Mouse (Mus musculus): ENCODE results near the gene 1110051M20Rik. TPM values are rescaled to one million over a fixed set of nuclear protein-coding genes. Genes with fewer than 3 reads are reported as not detected.

The 1110051M20Rik gene
- polyA plus RNA-seq, 1 experiment = 45.5 TPM

GRCm38 (mm10) chr2:91236601-91237510, 207.6 kb downstream of the 1110051M20Rik start, which contains the start of gene Ddb2:
Gene Ddb2 (minus strand): TSS chr2:91236982.
- peak; percentile 73 for TF ChIP-seq POLR2A (IDR thresholded peaks at IDR 0.05; ENCODE audit: insufficient read length, low read depth)
- no peak for TF ChIP-seq TCF3 (IDR thresholded peaks at IDR 0.05; ENCODE audit: insufficient read length, low read depth)
- TF ChIP-seq TCF12 (IDR thresholded peaks at IDR 0.05; ENCODE audit: insufficient read depth, poor library complexity, severe bottlenecking) = no peak
- peak; percentile 69 for TF ChIP-seq POLR2AphosphoS2 (IDR thresholded peaks at IDR 0.05; ENCODE audit: insufficient read length, low read depth)
- TF ChIP-seq MYOD1 (IDR thresholded peaks at IDR 0.05; ENCODE audit: control insufficient read depth in 1 of 3, insufficient read length in 2 of 3, low read depth in 2 of 3) = no peak
- Histone ChIP-seq H3K27me3 (ENCODE audit: control insufficient read depth, insufficient read depth, insufficient read length) (no peaks in the 10 kb centered on the region), H3K79me2 (ENCODE audit: control insufficient read depth, insufficient read depth) (no peaks in the 10 kb centered on the region)

DNA sequence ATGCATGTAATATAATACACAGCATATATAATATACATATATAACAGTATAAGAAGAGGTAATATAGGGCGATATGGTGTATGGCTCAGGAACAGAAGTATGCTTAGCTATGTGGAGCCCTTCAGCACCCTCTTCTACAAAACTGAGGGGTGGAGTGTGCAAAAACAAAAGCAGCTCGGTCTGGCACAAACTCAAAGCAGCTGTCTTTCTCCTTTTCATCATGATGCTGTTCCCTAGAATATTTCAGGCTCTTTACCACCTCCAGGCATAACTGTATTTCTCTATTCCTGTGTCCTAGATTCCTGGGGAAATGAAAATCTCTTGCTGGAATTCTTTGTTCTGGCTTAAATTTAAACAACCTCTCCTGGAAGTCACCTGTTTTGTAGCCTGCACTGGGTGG, 214.8 kb downstream of the 1110051M20Rik start:
- H3K4me3 ChIP-seq = no peak overlapping the region
- H3K79me2 ChIP-seq (ENCODE audit: control insufficient read depth, insufficient read depth) = no peaks in the 10 kb centered on the region
- no peak overlapping the region for H3K4me2 ChIP-seq (ENCODE audit: low read depth)
- TF ChIP-seq TCF3 (IDR thresholded peaks at IDR 0.05; ENCODE audit: insufficient read length, low read depth) (no peak), MYOD1 (IDR thresholded peaks at IDR 0.05; ENCODE audit: control insufficient read depth in 1 of 3, insufficient read length in 2 of 3, low read depth in 2 of 3) (no peak), POLR2AphosphoS2 (IDR thresholded peaks at IDR 0.05; ENCODE audit: insufficient read length, low read depth) (no peak), SRF (IDR thresholded peaks at IDR 0.05; ENCODE audit: control insufficient read depth, insufficient read length, low read depth) (no peak), CEBPB (IDR thresholded peaks at IDR 0.05; ENCODE audit: insufficient read depth, poor library complexity, severe bottlenecking) (no peak), MYOG (IDR thresholded peaks at IDR 0.05; ENCODE audit: control insufficient read depth in 1 of 3, insufficient read depth in 1 of 3, insufficient read length in 2 of 3, low read depth in 2 of 3) (no peak), REST (IDR thresholded peaks at IDR 0.05; ENCODE audit: insufficient read depth, insufficient read length) (no peak), USF1 (IDR thresholded peaks at IDR 0.05; ENCODE audit: low read depth) (no peak), MAX (IDR thresholded peaks at IDR 0.05; ENCODE audit: low read depth) (no peak), TCF12 (IDR thresholded peaks at IDR 0.05; ENCODE audit: insufficient read depth, poor library complexity, severe bottlenecking) (no peak), POLR2A (IDR thresholded peaks at IDR 0.05; ENCODE audit: insufficient read length, low read depth) (no peak), E2F4 (IDR thresholded peaks at IDR 0.05; ENCODE audit: insufficient read depth) (no peak)
- H3ac ChIP-seq (ENCODE audit: control insufficient read depth, insufficient read length) = no peak overlapping the region
- H3K27me3 ChIP-seq (ENCODE audit: control insufficient read depth, insufficient read depth, insufficient read length) = no peaks in the 10 kb centered on the region
- H3K36me3 ChIP-seq (ENCODE audit: control insufficient read depth, insufficient read depth) = no peaks in the 10 kb centered on the region

More at GRCm38 (mm10) chr2:91236601-91237510, 207.6 kb downstream of the 1110051M20Rik start, which contains the start of gene Ddb2:
- Histone ChIP-seq H3K36me3 (ENCODE audit: control insufficient read depth, insufficient read depth) (no peaks in the 10 kb centered on the region), H3ac (ENCODE audit: control insufficient read depth, insufficient read length) (no peak within 1 kb of the TSS), H3K4me2 (ENCODE audit: low read depth) (peak within 1 kb of the TSS; percentile 94), H3K4me3 (peak within 1 kb of the TSS; percentile 67)

Other genes with a start within 250 kb of the 1110051M20Rik start
- 0.53 TPM for gene Nr1h3, start 241.9 kb downstream of the 1110051M20Rik start, polyA plus RNA-seq (2012; fragmentation: generic; extraction: Trizol)
- 16.9 TPM for gene Acp2, start 241.8 kb downstream of the 1110051M20Rik start, polyA plus RNA-seq (2012; fragmentation: generic; extraction: Trizol)
- 2.0 TPM for gene Ddb2, start 207.7 kb downstream of the 1110051M20Rik start, polyA plus RNA-seq (2012; fragmentation: generic; extraction: Trizol)
- gene Pacsin3, start 188.8 kb downstream of the 1110051M20Rik start, polyA plus RNA-seq (2012; fragmentation: generic; extraction: Trizol) = 141 TPM
- gene Arfgap2, start 179.7 kb downstream of the 1110051M20Rik start, polyA plus RNA-seq (2012; fragmentation: generic; extraction: Trizol) = 60.4 TPM
- 20.1 TPM for gene Lrp4, start 12.8 kb upstream of the 1110051M20Rik start, polyA plus RNA-seq (2012; fragmentation: generic; extraction: Trizol)
- gene Ckap5, start 82.1 kb upstream of the 1110051M20Rik start, polyA plus RNA-seq (2012; fragmentation: generic; extraction: Trizol) = 12.6 TPM
- 6.2 TPM for gene F2, start 191.7 kb upstream of the 1110051M20Rik start, polyA plus RNA-seq (2012; fragmentation: generic; extraction: Trizol)
- gene Zfp408, start 205.1 kb upstream of the 1110051M20Rik start, polyA plus RNA-seq (2012; fragmentation: generic; extraction: Trizol) = 11.8 TPM
- 52.7 TPM for gene Arhgap1, start 205.2 kb upstream of the 1110051M20Rik start, polyA plus RNA-seq (2012; fragmentation: generic; extraction: Trizol)